Mouse (Mus musculus) embryonic fibroblast, embryonic 13.5 days (primary cell): ENCODE results near the gene Acsm2.

Experiments
- CTCF ChIP-seq: IDR thresholded peaks from 2 replicates; pipeline ENCODE4 v1.5.1; 2011; ENCODE audit warnings: mild to moderate bottlenecking, control low read depth, low read length, moderate library complexity, borderline replicate concordance; ENCODE audit not compliant: insufficient read depth
- POLR2A ChIP-seq: IDR thresholded peaks from 2 replicates; pipeline ENCODE4 v1.6.1; 2011; ENCODE audit warnings: low read depth, mild to moderate bottlenecking, control low read depth, low read length, moderate library complexity

GRCm38 (mm10) chr7:119516272-119516558 is 37.9 kb upstream of the Acsm2 start:
- no peak for TF ChIP-seq CTCF
- no peak for TF ChIP-seq POLR2A
